Mouse (Mus musculus) heart, embryonic 11.5 days (tissue): ENCODE data around the gene Phactr3. TPM values are rescaled to one million over a fixed set of nuclear protein-coding genes. Genes with fewer than 3 reads are reported as not detected.
"Not testable (repeated sequence)": the region's sequence is repeated elsewhere in the genome, so short reads cannot be mapped to it uniquely, and the experiment has no call there.

Source experiments
- ATAC-seq: fragments of 200-750 bp; cut with Nextera tagmentation; replicated peaks from 2 replicates; pipeline ENCODE4 v1.8.0; 2017; ENCODE audit warnings: moderate library complexity; ENCODE audit not compliant: insufficient number of reproducible peaks, low FRiP score, low TSS enrichment
- H3K27ac ChIP-seq: fragments of 300-500 bp; sonication (generic); 2 replicates; pipeline ENCODE4 v1.5.1; 2014; ENCODE audit warnings: mild to moderate bottlenecking, low read depth, low read length
- H3K27me3 ChIP-seq: fragments of 300-500 bp; sonication (generic); 2 replicates; pipeline ENCODE4 v1.6.1; 2014; ENCODE audit warnings: mild to moderate bottlenecking, low read length, mixed read lengths; ENCODE audit not compliant: control insufficient read depth, insufficient read depth
- H3K36me3 ChIP-seq: fragments of 300-500 bp; sonication (generic); 2 replicates; pipeline ENCODE4 v1.6.1; 2014; ENCODE audit warnings: mild to moderate bottlenecking, low read length, moderate library complexity, mixed read lengths; ENCODE audit not compliant: control insufficient read depth, insufficient read depth
- H3K4me1 ChIP-seq: fragments of 300-500 bp; sonication (generic); 2 replicates; pipeline ENCODE4 v1.6.1; 2014; ENCODE audit warnings: low read length; ENCODE audit not compliant: control insufficient read depth, insufficient read depth
- H3K4me2 ChIP-seq: fragments of 300-500 bp; sonication (generic); 2 replicates; pipeline ENCODE4 v1.6.1; 2014; ENCODE audit warnings: mild to moderate bottlenecking, moderate library complexity
- H3K4me3 ChIP-seq: fragments of 300-500 bp; sonication (generic); 2 replicates; pipeline ENCODE4 v1.5.1; 2014; ENCODE audit warnings: low read depth, low read length
- H3K9ac ChIP-seq: fragments of 300-500 bp; sonication (generic); 2 replicates; pipeline ENCODE4 v1.6.1; 2014; ENCODE audit warnings: mild to moderate bottlenecking, low read depth, low read length, moderate library complexity
- H3K9me3 ChIP-seq: fragments of 300-500 bp; sonication (generic); replicated peaks from 2 replicates; pipeline ENCODE4 v1.6.1; 2016; ENCODE audit warnings: low read length; ENCODE audit not compliant: control insufficient read depth
- WGBS: fragments of 180-500 bp; shearing (Covaris S2); extraction: QIAGEN DNeasy Blood & Tissue Kit; methylation state at CpG from one replicate; pipeline ENCODE4 v1.1.7; 2014; ENCODE audit not compliant: insufficient replicate concordance; 5-methylcytosine and 5-hydroxymethylcytosine counted together
- polyA plus RNA-seq: library from polyadenylated mRNA; unstranded; fragments of >200 nt; fragmentation: Nextera tagmentation; extraction: Ambion mirVana; gene quantifications from 2 replicates; pipeline ENCODE4 v1.2.1, GENCODE M21; 2014

Phactr3 gene
- polyA plus RNA-seq, 1 experiment from 2014 or later, result 11.7 TPM

DNA sequence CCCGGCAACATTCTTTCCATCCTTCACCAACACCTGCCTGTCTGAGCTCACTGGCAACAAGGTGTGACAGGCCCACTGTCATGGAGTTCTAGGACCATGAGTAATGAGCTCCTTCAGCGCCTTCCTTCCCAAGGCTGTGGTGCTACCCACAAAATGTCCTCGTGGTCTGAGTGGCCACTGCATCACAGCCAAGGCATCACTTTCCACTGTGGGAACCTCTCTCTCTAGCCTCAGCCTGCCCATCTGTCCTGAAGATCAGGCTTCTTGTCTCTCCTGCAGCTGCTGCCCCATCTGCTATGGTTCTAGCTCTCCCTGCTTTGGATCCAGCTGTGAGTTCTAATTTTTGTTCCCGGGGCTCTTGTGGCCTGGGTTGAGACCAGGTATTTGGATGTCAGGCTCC lies 206.0 kb downstream of the Phactr3 start:
- Histone ChIP-seq H3K27me3 (no peaks in the 10 kb centered on the region), H3K4me1 (peaks cover 16% of the 10 kb centered on the region), H3K27ac (no peak overlapping the region), H3K9me3 (no peaks in the 10 kb centered on the region), H3K9ac (no peak overlapping the region), H3K4me2 (no peak overlapping the region), H3K36me3 (no peaks in the 10 kb centered on the region), H3K4me3 (no peak overlapping the region)
- WGBS, result 75% methylated on average over 4 of the region's 4 CpGs
- no peak for ATAC-seq

DNA sequence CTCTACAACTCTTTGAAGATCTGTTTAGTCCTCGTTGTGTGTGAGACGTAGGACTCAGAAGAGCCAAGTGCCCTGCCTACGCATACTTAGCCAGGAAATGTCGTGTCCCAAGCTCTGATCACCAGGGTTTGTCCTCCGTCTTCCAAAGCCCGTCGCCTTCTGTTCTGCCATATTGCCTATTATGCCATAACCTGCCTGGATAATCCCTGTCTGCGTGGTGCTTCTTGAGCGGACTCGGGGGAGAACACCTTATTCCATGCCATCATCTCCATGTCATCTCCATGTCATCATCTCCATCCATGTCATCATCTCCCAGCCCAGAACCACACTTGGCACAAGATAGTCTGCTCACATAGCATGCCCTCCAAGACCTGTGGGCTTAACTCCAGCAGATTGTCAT lies 207.3 kb downstream of the Phactr3 start:
- no peaks in the 10 kb centered on the region for H3K9me3 ChIP-seq
- H3K4me1 ChIP-seq, result peaks cover 16% of the 10 kb centered on the region
- no peak overlapping the region for H3K9ac ChIP-seq
- 93% methylated on average over 10 of the region's 10 CpGs for whole genome bisulfite sequencing
- no peak overlapping the region for H3K4me3 ChIP-seq
- H3K27me3 ChIP-seq, result no peaks in the 10 kb centered on the region
- H3K36me3 ChIP-seq, result no peaks in the 10 kb centered on the region
- no peak overlapping the region for H3K4me2 ChIP-seq
- H3K27ac ChIP-seq, result no peak overlapping the region
- no peak for ATAC-seq

- H3K27ac ChIP-seq, result no peak overlapping the region
- peak overlapping the region; percentile 54 for H3K4me2 ChIP-seq
- WGBS, result 24% methylated on average over 5 of the region's 5 CpGs
- H3K36me3 ChIP-seq, result no peaks in the 10 kb centered on the region
- H3K9ac ChIP-seq, result no peak overlapping the region
- ATAC-seq, result peak; percentile 31; the same call in 1 of the 2 replicates
- H3K9me3 ChIP-seq, result no peaks in the 10 kb centered on the region
- H3K4me1 ChIP-seq, result peaks cover 16% of the 10 kb centered on the region
- H3K27me3 ChIP-seq, result no peaks in the 10 kb centered on the region
- peak overlapping the region; percentile 17 for H3K4me3 ChIP-seq
These were observed 208.1 kb downstream of the Phactr3 start for GRCm38 (mm10) chr2:178326750-178327465.

- ATAC-seq, result peak; percentile 76
- H3K4me3 ChIP-seq, result peak overlapping the region; percentile 17
- WGBS, result 17% methylated on average over 8 of the region's 12 CpGs
- H3K9me3 ChIP-seq, result no peaks in the 10 kb centered on the region
- H3K9ac ChIP-seq, result no peak overlapping the region
- H3K27ac ChIP-seq, result no peak overlapping the region
- H3K4me2 ChIP-seq, result peak overlapping the region; percentile 54
- no peaks in the 10 kb centered on the region for H3K27me3 ChIP-seq
- H3K36me3 ChIP-seq, result no peaks in the 10 kb centered on the region
- H3K4me1 ChIP-seq, result peaks cover 16% of the 10 kb centered on the region
These were observed 208.8 kb downstream of the Phactr3 start for GRCm38 (mm10) chr2:178327466-178328040.

DNA sequence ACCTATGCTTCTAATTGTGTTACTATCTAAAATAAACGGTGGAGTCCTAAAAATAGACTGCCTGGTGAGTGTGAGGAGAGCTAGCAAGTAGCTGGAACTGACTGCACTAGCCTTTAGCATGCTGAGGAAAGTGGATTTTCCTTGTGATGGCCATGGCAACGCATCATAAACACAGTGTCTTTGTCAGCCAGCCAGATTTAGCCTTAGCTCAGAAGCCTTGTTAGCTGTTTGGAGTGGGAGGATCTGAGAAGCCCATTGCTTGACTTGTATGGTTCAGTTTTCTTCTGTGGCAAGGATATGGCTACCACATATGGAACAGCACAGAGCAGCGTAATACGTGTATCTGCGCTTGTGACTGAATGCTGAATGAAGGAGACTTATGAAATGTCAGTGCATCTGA lies 210.8 kb downstream of the Phactr3 start:
- ATAC-seq, result no peak
- peak overlapping the region; percentile 24 for H3K4me2 ChIP-seq
- WGBS, result 64% methylated on average over 5 of the region's 5 CpGs
- peaks cover 16% of the 10 kb centered on the region for H3K4me1 ChIP-seq
- no peak overlapping the region for H3K9ac ChIP-seq
- no peaks in the 10 kb centered on the region for H3K27me3 ChIP-seq
- H3K36me3 ChIP-seq, result no peaks in the 10 kb centered on the region
- peak overlapping the region; percentile 16; the same call in 1 of the 2 replicates for H3K27ac ChIP-seq
- no peaks in the 10 kb centered on the region for H3K9me3 ChIP-seq
- no peak overlapping the region for H3K4me3 ChIP-seq

GRCm38 (mm10) chr2:178329986-178330385 lies 211.2 kb downstream of the Phactr3 start:
- no peak for ATAC-seq
- no peaks in the 10 kb centered on the region for H3K27me3 ChIP-seq
- no peaks in the 10 kb centered on the region for H3K9me3 ChIP-seq
- WGBS, result 45% methylated on average over 1 of the region's 1 CpGs
- H3K9ac ChIP-seq, result no peak overlapping the region
- peak overlapping the region; percentile 16; the same call in 1 of the 2 replicates for H3K27ac ChIP-seq
- H3K4me3 ChIP-seq, result no peak overlapping the region
- no peaks in the 10 kb centered on the region for H3K36me3 ChIP-seq
- H3K4me1 ChIP-seq, result peaks cover 16% of the 10 kb centered on the region
- H3K4me2 ChIP-seq, result peak overlapping the region; percentile 24; the same call in 1 of the 2 replicates

DNA sequence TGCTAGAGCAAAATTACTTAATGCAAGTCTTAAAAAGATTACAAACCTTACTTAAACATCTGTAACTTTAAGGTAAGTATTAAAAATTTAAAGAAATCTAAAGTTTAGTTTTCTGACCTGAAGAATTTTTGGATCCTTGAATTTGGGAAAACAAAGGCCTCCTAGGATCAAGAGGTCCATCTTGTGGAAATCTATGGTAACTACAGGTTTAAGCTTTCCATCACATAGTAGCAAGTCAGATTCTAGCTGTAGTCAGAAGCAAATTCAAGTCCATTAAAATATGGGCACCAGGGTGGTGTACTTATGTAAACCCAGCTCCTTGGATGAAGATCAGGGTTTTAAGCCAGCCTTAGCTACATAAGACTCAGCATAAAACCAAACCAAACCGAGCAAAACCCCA lies 219.1 kb downstream of the Phactr3 start:
- no peak for ATAC-seq
- 27% methylated on average over 1 of the region's 1 CpGs for WGBS
- no peaks in the 10 kb centered on the region for H3K9me3 ChIP-seq

DNA sequence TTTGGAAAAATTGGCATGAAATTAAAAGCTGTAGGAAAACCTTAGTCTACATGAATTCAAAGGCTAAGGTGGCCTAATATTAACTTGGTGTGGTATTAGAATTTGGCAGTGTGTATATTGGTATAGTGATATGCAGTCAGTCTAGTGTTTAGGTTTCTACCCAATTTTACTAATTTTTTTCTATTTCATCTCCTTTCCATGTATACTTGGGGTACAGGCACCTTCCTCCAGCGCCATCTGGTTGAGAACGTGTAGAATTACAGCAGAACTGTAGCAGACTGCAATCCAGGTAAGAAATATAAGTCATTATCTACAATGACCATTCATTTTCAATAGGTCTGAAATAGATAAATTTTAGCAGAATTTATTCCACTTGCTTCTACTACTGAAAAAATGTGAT lies 220.3 kb downstream of the Phactr3 start:
- Histone ChIP-seq H3K4me1 (no peaks in the 10 kb centered on the region), H3K36me3 (no peaks in the 10 kb centered on the region), H3K9me3 (no peaks in the 10 kb centered on the region), H3K9ac (no peak overlapping the region), H3K27ac (no peak overlapping the region), H3K4me2 (no peak overlapping the region), H3K27me3 (no peaks in the 10 kb centered on the region), H3K4me3 (no peak overlapping the region)
- no peak for ATAC-seq
- WGBS, result 0% methylated on average over 2 of the region's 2 CpGs

More for the DNA sequence above, 219.1 kb downstream of the Phactr3 start:
- no peak overlapping the region for H3K4me2 ChIP-seq
- no peak overlapping the region for H3K9ac ChIP-seq
- no peak overlapping the region for H3K27ac ChIP-seq
- no peaks in the 10 kb centered on the region for H3K4me1 ChIP-seq
- H3K4me3 ChIP-seq, result no peak overlapping the region
- no peaks in the 10 kb centered on the region for H3K36me3 ChIP-seq
- H3K27me3 ChIP-seq, result no peaks in the 10 kb centered on the region

GRCm38 (mm10) chr2:178342105-178342504 lies 223.3 kb downstream of the Phactr3 start:
- H3K36me3 ChIP-seq, H3K27ac ChIP-seq, H3K9ac ChIP-seq, H3K4me1 ChIP-seq, ATAC-seq, H3K4me2 ChIP-seq, H3K27me3 ChIP-seq, H3K9me3 ChIP-seq, H3K4me3 ChIP-seq: not testable (repeated sequence)
